Mouse (Mus musculus) kidney, adult 9 months (tissue): ENCODE data around the gene Ctnnd2.

Source experiments
- DNase-seq: peaks from one replicate; pipeline ENCODE4 v3.0.0; 2022

Gene Ctnnd2

GRCm38 (mm10) chr15:31008594-31008993 lies 836.2 kb downstream of the Ctnnd2 start:
- DNase-seq, result no peak

GRCm38 (mm10) chr15:31020769-31021168 lies 848.4 kb downstream of the Ctnnd2 start:
- DNase-seq, result no peak

GRCm38 (mm10) chr15:31022012-31022411 lies 849.6 kb downstream of the Ctnnd2 start:
- DNase-seq, result no peak

DNA sequence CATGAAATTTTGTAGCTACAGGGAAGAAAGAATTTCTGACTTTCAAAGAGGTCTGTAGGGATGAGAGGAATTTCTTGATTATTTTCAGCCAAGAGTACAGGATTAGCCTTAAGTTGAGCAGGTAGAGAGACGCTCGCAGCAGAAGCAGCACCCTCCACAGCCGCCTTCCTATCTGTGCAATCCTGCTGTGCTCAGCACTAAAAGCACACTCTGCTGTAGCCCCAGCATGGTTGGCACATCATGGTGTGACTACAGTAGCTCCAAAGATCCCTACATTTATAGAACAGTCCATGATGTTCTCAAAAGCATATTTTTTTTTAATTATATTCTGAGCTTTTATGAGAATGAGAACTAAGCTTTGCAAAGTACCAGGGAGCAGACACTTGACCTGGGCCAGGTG lies 850.1 kb downstream of the Ctnnd2 start:
- no peak for DNase-seq

DNA sequence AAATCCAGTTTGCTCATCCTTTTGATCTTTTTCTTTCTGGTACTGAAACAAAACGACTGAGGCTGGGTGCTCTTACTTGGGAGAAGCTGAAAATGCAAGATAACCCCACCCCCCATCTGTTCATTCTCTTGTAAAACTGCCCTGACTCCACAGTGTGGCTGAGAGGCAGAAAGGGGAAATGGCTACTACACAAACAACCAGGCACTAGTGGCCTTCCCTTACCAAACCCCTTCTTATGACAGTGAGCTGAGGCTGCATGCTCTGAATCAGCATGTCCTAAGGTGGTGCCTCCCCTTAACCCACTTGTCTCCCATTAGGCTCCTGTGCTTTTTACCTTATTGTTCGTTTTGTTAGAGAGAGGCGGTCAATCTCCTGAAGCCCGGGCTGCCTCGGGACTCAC lies 851.4 kb downstream of the Ctnnd2 start:
- no peak for DNase-seq

DNA sequence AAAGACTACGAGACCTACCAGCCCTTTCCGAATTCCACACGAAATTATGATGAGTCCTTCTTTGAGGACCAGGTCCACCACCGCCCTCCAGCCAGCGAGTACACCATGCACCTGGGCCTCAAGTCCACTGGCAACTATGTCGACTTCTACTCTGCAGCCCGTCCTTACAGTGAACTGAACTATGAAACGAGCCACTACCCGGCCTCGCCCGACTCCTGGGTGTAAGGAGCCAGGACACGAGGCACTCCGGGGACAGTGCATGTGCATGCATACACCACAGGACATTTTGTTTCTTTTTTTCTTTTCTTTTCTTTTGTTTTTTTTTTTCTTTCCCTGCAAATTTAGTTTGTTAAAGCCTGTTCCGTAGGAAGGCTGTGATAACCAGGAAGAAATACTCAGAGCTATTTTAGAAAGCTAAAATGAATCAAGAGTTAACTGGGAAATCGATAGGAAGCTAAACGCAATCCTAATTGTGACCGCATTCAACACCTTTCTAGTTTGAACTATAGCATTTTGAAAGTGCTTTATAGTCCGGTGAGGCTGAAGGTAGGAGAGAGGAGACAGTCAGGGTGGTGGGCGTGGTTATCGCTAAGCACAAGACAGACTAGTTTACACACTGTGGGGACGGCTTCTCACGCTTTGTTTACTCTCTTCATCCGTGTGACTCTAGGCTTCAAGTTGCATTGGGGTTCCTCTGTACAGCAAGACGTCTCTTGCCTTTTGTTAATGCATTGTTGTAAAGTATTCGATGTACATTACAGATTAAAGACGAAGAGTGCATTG lies 855.2 kb downstream of the Ctnnd2 start:
- no peak for DNase-seq

- DNase-seq, result no peak
These were observed 872.6 kb downstream of the Ctnnd2 start for GRCm38 (mm10) chr15:31044983-31045382.

GRCm38 (mm10) chr15:31051496-31051895 lies 879.1 kb downstream of the Ctnnd2 start:
- DNase-seq, result no peak

GRCm38 (mm10) chr15:31056145-31056544 lies 883.8 kb downstream of the Ctnnd2 start:
- DNase-seq, result no peak

DNA sequence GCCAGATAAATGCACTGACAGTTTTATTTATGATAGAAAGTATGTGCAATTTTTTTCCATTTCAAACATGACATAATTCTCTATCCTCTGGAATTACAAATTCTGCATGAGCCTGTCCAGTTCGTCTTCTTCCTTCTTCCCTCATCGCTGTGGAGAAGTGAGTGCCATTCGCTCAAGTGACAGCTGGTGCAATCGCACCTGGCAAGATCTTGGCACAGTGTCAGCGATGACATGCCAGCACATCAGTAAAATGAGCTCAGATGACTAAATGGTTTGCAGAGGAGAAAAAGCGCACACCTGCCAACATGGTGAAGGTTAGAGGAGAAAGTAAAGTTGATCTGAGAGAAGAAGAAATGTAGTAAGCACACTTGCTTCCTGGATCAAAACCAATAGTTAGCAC lies 885.9 kb downstream of the Ctnnd2 start:
- DNase-seq, result no peak

- DNase-seq, result no peak
These were observed 891.3 kb downstream of the Ctnnd2 start for GRCm38 (mm10) chr15:31063734-31064133.

DNA sequence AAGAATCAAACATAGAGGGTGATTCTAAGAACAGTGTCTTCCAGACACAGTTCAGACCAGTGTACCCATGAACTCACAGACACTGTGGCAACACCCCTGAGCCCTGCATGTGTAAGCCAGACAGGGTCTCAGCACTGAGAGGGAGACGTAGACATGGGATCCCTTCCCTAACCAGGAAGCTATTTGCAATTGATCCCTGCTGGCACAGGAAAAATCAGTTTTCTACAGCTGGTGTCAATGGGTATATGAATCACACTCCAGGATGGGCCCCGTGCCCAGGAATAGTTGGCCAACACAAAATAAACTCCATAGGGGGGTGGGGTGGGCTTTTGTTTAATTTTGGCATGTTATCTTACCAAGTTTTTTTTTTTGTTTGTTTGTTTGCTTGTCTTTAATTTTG lies 895.7 kb downstream of the Ctnnd2 start:
- no peak for DNase-seq

GRCm38 (mm10) chr15:31070311-31070710 lies 897.9 kb downstream of the Ctnnd2 start:
- DNase-seq, result no peak
